Comparison of ENCODE assay signal across 10 mouse cellular contexts in the genomic region with DNA sequence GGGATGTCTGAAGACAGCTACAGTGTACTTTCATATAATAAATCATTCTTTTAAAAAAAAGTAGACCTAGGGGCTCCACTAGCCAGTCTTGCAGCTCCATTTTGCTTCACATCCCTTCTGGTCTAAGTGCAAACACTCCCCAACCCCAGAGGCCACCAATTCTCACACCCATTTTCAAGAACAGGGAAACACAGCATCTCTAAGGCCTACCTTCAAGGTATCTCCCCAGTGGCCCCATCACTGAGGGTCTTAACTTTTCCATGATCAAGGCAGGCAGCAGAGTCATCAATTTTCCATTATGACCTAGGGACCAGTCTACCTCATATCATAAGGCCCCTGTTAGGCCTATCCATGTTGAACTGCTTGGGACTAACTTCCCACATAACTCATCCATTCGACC. TPM values are rescaled to one million over a fixed set of nuclear protein-coding genes. Genes with fewer than 3 reads are reported as not detected.
DNase-seq lines count a peak whose midpoint lies in the region; ATAC-seq lines count a peak whose summit lies in the region.
"Had no signal": no experiment of that assay in that cellular context is flagged by ENCODE, and none has a peak within 500 bp of the region (broad histone marks: within the 10 kb centered on the region; RNA-seq: fewer than 3 reads in every experiment).

No protein-coding gene starts in this region.

- 17% methylated on average over 1 of the region's 1 CpGs for WGBS in intestine, embryonic 15.5 days
- WGBS in stomach, embryonic 14.5 days, result 30% methylated on average over 1 of the region's 1 CpGs

- peak overlapping the region; percentile 62 for H3K4me2 ChIP-seq in intestine, embryonic 15.5 days (replicated peaks)
- H3K4me2 ChIP-seq in stomach, embryonic 14.5 days (replicated peaks; ENCODE audit: low read depth, low read length), result peak overlapping the region; percentile 57

- H3K27ac ChIP-seq in intestine, embryonic 15.5 days, result peak overlapping the region; percentile 23; the same call in 1 of the 2 replicates
- H3K27ac ChIP-seq in stomach, embryonic 14.5 days (ENCODE audit: low read length), result peak overlapping the region; percentile 30; the same call in 1 of the 2 replicates

- H3K4me3 ChIP-seq in erythroblast, embryonic 14.5 days (replicated peaks), result peak overlapping the region; percentile 70
- peak overlapping the region; percentile 67 for H3K4me3 ChIP-seq in megakaryocyte, embryonic 14.5 days (replicated peaks)
- peak overlapping the region; percentile 70 for H3K4me3 ChIP-seq in intestine, embryonic 15.5 days (replicated peaks)
- peak overlapping the region; percentile 87; the same call in 1 of the 2 replicates for H3K4me3 ChIP-seq in stomach, embryonic 14.5 days (ENCODE audit: low read depth, low read length)

- intact Hi-C loops in left cerebral cortex, postnatal 14 days (cut with DNase I), result loop anchor here (5.0 kb wide), 2 partner anchors 61 to 79 kb away; partner anchors contain the start of gene Taf12

- H3K4me1 ChIP-seq in erythroblast, embryonic 14.5 days (ENCODE audit: control insufficient read depth), result peaks cover 60% of the 10 kb centered on the region
- peaks cover 49% of the 10 kb centered on the region for H3K4me1 ChIP-seq in megakaryocyte, embryonic 14.5 days
- peaks cover 10% of the 10 kb centered on the region for H3K4me1 ChIP-seq in intestine, embryonic 15.5 days (replicated peaks)
- H3K4me1 ChIP-seq in stomach, embryonic 14.5 days (ENCODE audit: control insufficient read depth, insufficient read depth, low read length), result peaks cover 8% of the 10 kb centered on the region; the same call in 1 of the 2 replicates

- DNase-seq in natural killer cell, adult 2 months (ENCODE audit: low spot score in 2 of 2), result no peak
- no peak for DNase-seq in left cerebral cortex, postnatal 14 days (ENCODE audit: low spot score in 2 of 2)
- DNase-seq: adrenal gland, postnatal 14 days; kidney, postnatal 10 days had no signal

- H3K9me3 ChIP-seq in erythroblast, embryonic 14.5 days (ENCODE audit: control insufficient read depth, low read length), result no peaks in the 10 kb centered on the region
- H3K9me3 ChIP-seq in megakaryocyte, embryonic 14.5 days, result no peaks in the 10 kb centered on the region
- H3K9me3 ChIP-seq in intestine, embryonic 15.5 days, result no peaks in the 10 kb centered on the region
- no peaks in the 10 kb centered on the region for H3K9me3 ChIP-seq in stomach, embryonic 14.5 days (ENCODE audit: control insufficient read depth, low read depth, low read length)

- peaks cover 47% of the 10 kb centered on the region for H3K36me3 ChIP-seq in erythroblast, embryonic 14.5 days (ENCODE audit: control insufficient read depth)
- peaks cover 30% of the 10 kb centered on the region for H3K36me3 ChIP-seq in megakaryocyte, embryonic 14.5 days (replicated peaks; ENCODE audit: low read length)
- H3K36me3 ChIP-seq in intestine, embryonic 15.5 days, result peaks cover 3% of the 10 kb centered on the region
- peaks cover 15% of the 10 kb centered on the region for H3K36me3 ChIP-seq in stomach, embryonic 14.5 days (ENCODE audit: control insufficient read depth, insufficient read depth, low read length)

- H3K9ac ChIP-seq in intestine, embryonic 15.5 days, result 0 out of 2 replicates have a peak overlapping the region, but pooled peaks have one; percentile 10
- no peak overlapping the region for H3K9ac ChIP-seq in stomach, embryonic 14.5 days (replicated peaks; ENCODE audit: low read depth, low read length)

- no peak for ATAC-seq in erythroblast, adult 5-6 weeks (replicated peaks; ENCODE audit: low FRiP score, poor library complexity, severe bottlenecking)
- no peak for ATAC-seq in megakaryocyte, adult 5-6 weeks (ENCODE audit: poor library complexity, severe bottlenecking)
- no peak for ATAC-seq in intestine, embryonic 15.5 days
- no peak for ATAC-seq in stomach, embryonic 14.5 days (ENCODE audit: insufficient number of reproducible peaks, insufficient read depth, low FRiP score, low read depth)

- H3K27me3 ChIP-seq in erythroblast, embryonic 14.5 days (ENCODE audit: control insufficient read depth), result no peaks in the 10 kb centered on the region
- no peaks in the 10 kb centered on the region for H3K27me3 ChIP-seq in megakaryocyte, embryonic 14.5 days (replicated peaks)
- no peaks in the 10 kb centered on the region for H3K27me3 ChIP-seq in intestine, embryonic 15.5 days (replicated peaks)
- H3K27me3 ChIP-seq in stomach, embryonic 14.5 days (ENCODE audit: control insufficient read depth, insufficient read depth, low read length), result no peaks in the 10 kb centered on the region

RNA-seq across cellular contexts. Expression of gene Rcc1, which starts 2.0 kb away (rescaled TPM):
- polyA plus RNA-seq in erythroblast, embryonic 14.5 days (2012), result 4.3 and 4.4 TPM in 2 replicates
- total RNA-seq in erythroblast, adult 5-6 weeks (2015; ENCODE audit: low replicate concordance), result 5.6 and 16.1 TPM in 2 replicates
- total RNA-seq in erythroblast, adult 5-6 weeks (2017; ENCODE audit: low replicate concordance), result 12.4 and 17.8 TPM in 2 replicates
- polyA plus RNA-seq in megakaryocyte, embryonic 14.5 days (2012; ENCODE audit: insufficient read depth, low replicate concordance), result 1.2 and 16.4 TPM in 2 replicates
- 14.0 TPM in 2 replicates for total RNA-seq in megakaryocyte, adult 5-6 weeks (2015)
- 20.4 and 21.0 TPM in 2 replicates for total RNA-seq in megakaryocyte, adult 5-6 weeks (2017)
- polyA plus RNA-seq in intestine, embryonic 15.5 days (2015; fragmentation: Nextera tagmentation; extraction: Ambion mirVana), result 90.5 and 90.9 TPM in 2 replicates
- polyA plus RNA-seq in stomach, embryonic 14.5 days (2014; fragmentation: Nextera tagmentation; extraction: Ambion mirVana), result 45.3 and 45.5 TPM in 2 replicates
- 10 to 100 TPM; 13.8 to 14.0 TPM for total RNA-seq in left cerebral cortex, postnatal 14 days (2021)

RNA-seq across cellular contexts. Expression of gene Trnau1ap, which starts 22.1 kb away (rescaled TPM):
- 1.7 and 2.4 TPM in 2 replicates for polyA plus RNA-seq in erythroblast, embryonic 14.5 days (2012)
- total RNA-seq in erythroblast, adult 5-6 weeks (2015; ENCODE audit: low replicate concordance), result 11.9 and 12.5 TPM in 2 replicates
- total RNA-seq in erythroblast, adult 5-6 weeks (2017; ENCODE audit: low replicate concordance), result 12.4 and 13.2 TPM in 2 replicates
- 20.9 and 58.9 TPM in 2 replicates for polyA plus RNA-seq in megakaryocyte, embryonic 14.5 days (2012; ENCODE audit: insufficient read depth, low replicate concordance)
- total RNA-seq in megakaryocyte, adult 5-6 weeks (2015), result 25.3 and 32.6 TPM in 2 replicates
- total RNA-seq in megakaryocyte, adult 5-6 weeks (2017), result 22.6 and 25.7 TPM in 2 replicates
- 74.5 and 82.9 TPM in 2 replicates for polyA plus RNA-seq in intestine, embryonic 15.5 days (2015; fragmentation: Nextera tagmentation; extraction: Ambion mirVana)
- polyA plus RNA-seq in stomach, embryonic 14.5 days (2014; fragmentation: Nextera tagmentation; extraction: Ambion mirVana), result 68.3 and 74.8 TPM in 2 replicates
- 10 to 100 TPM; 20.1 to 22.1 TPM for total RNA-seq in left cerebral cortex, postnatal 14 days (2021)

RNA-seq across cellular contexts. Expression of gene Rab42, which starts 48.2 kb away (rescaled TPM):
- 0.05 TPM in 1 of 2 replicates, not detected in the other for polyA plus RNA-seq in erythroblast, embryonic 14.5 days (2012)
- not detected in 2 replicates for total RNA-seq in erythroblast, adult 5-6 weeks (2015; ENCODE audit: low replicate concordance)
- total RNA-seq in erythroblast, adult 5-6 weeks (2017; ENCODE audit: low replicate concordance), result not detected in 2 replicates
- polyA plus RNA-seq in megakaryocyte, embryonic 14.5 days (2012; ENCODE audit: insufficient read depth, low replicate concordance), result not detected in 2 replicates
- not detected in 2 replicates for total RNA-seq in megakaryocyte, adult 5-6 weeks (2015)
- not detected in 2 replicates for total RNA-seq in megakaryocyte, adult 5-6 weeks (2017)
- polyA plus RNA-seq in intestine, embryonic 15.5 days (2015; fragmentation: Nextera tagmentation; extraction: Ambion mirVana), result 3.6 and 3.9 TPM in 2 replicates
- polyA plus RNA-seq in stomach, embryonic 14.5 days (2014; fragmentation: Nextera tagmentation; extraction: Ambion mirVana), result 2.2 and 2.6 TPM in 2 replicates
- 1 to 10 TPM in 1 of 2 experiments, under 1 TPM in 1; 0.61 to 1.3 TPM for total RNA-seq in left cerebral cortex, postnatal 14 days (2021)
